Mouse (Mus musculus) large intestine, adult 2 months (tissue): Measurements from ENCODE around the gene Tbc1d24. TPM values are rescaled to one million over a fixed set of nuclear protein-coding genes. Genes with fewer than 3 reads are reported as not detected.

ENCODE experiments used
- polyA plus RNA-seq: library from polyadenylated mRNA; depleted of rRNA; stranded (reverse); fragments of >200 nt; gene quantifications from 2 replicates; pipeline ENCODE4 v1.2.3, GENCODE M21; 2012; rRNA removed

Gene Tbc1d24
- polyA plus RNA-seq, 1 experiment = 9.2 TPM

Other genes starting within 250 kb of the Tbc1d24 start
- 291 and 302 TPM in 2 replicates for gene Prss30, start 225.0 kb downstream of the Tbc1d24 start, polyA plus RNA-seq
- gene Prss22, start 207.5 kb downstream of the Tbc1d24 start, polyA plus RNA-seq = 0.11 and 0.16 TPM in 2 replicates
- 11.1 and 22.9 TPM in 2 replicates for gene Prss27, start 167.4 kb downstream of the Tbc1d24 start, polyA plus RNA-seq
- 83.5 and 85.7 TPM in 2 replicates for gene Kctd5, start 132.1 kb downstream of the Tbc1d24 start, polyA plus RNA-seq
- 9.4 and 18.6 TPM in 2 replicates for gene Pdpk1, start 54.6 kb downstream of the Tbc1d24 start, polyA plus RNA-seq
- gene Amdhd2, start 41.8 kb downstream of the Tbc1d24 start, polyA plus RNA-seq = 87.2 and 105 TPM in 2 replicates
- gene Atp6v0c, start 35.9 kb downstream of the Tbc1d24 start, polyA plus RNA-seq = 799 and 841 TPM in 2 replicates
- gene Ntn3, start 4.0 kb upstream of the Tbc1d24 start, polyA plus RNA-seq = 0.78 and 1.1 TPM in 2 replicates
- 8.4 and 9.7 TPM in 2 replicates for gene Tedc2, start 15.3 kb upstream of the Tbc1d24 start, polyA plus RNA-seq
- gene Ccnf, start 45.9 kb upstream of the Tbc1d24 start, polyA plus RNA-seq = 15.2 and 15.6 TPM in 2 replicates
- gene Abca17, start 145.5 kb upstream of the Tbc1d24 start, polyA plus RNA-seq = 0.01 TPM in 1 of 2 replicates, not detected in the other
- 23.2 and 29.1 TPM in 2 replicates for gene Abca3, start 146.4 kb upstream of the Tbc1d24 start, polyA plus RNA-seq
- gene Rnps1, start 209.0 kb upstream of the Tbc1d24 start, polyA plus RNA-seq = 139 and 141 TPM in 2 replicates
- 87.3 and 119 TPM in 2 replicates for gene Eci1, start 221.1 kb upstream of the Tbc1d24 start, polyA plus RNA-seq
- 5.2 and 6.6 TPM in 2 replicates for gene Dnase1l2, start 237.5 kb upstream of the Tbc1d24 start, polyA plus RNA-seq